Mouse (Mus musculus): ENCODE measurements around the gene Slc9a3r2.

The Slc9a3r2 gene

DNA sequence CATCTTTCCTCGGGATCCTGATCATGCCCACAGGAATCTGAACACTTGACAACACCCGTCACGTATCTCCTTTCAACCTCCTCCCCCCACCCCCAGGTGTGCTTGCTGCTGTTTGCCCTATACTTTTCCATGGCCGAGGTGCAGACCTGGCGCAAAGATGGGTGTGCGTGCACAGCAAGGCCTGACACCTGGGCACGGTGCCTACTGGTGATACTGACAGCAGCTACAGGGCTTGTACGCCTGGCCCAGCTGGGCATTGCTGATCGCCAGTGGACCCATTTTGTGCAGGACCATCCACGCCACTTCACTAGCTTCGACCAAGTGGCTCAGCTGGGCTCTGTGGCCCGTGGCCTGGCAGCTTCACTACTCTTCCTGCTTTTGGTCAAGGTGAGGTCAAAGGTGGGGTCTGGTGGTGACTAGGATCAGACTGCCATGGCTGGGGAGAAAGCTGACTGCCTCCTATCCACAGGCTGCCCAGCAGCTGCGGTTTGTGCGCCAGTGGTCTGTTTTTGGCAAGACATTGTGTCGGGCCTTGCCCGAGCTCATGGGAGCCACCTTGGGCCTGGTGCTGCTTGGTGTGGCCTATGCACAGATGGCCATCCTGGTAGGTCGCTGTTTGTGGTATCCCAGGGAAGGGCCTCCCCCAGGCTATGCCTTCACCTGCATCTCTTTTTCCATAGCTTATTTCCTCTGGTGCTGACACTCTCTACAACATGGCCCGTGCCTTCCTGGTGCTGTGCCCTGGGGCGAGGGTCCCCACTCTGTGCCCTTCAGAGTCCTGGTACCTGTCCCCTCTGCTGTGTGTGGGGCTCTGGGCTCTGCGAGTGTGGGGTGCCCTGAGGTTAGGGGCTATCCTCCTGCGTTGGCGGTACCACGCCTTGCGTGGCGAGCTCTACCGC is 55.9 kb downstream of the Slc9a3r2 start:
- no peak for DNase-seq (ENCODE audit: low spot score)

DNA sequence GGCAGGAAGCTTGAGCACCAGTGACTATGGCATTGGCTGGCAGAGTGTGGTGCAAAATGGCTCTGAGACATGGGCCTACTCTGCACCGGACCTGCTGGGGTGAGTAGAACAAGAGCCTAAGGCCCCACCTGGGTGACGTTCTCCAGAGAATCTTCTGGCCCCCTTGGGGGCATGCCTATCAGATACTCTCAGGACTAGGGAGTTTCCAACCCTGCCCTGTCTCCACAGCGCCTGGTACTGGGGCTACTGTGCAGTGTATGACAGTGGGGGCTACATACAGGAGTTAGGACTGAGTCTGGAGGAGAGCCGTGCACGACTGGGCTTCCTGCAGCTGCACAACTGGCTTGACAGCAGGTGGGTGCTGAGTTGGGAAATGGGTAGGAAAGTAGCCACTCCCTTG is 56.9 kb downstream of the Slc9a3r2 start:
- no peak for DNase-seq (ENCODE audit: low spot score)

DNA sequence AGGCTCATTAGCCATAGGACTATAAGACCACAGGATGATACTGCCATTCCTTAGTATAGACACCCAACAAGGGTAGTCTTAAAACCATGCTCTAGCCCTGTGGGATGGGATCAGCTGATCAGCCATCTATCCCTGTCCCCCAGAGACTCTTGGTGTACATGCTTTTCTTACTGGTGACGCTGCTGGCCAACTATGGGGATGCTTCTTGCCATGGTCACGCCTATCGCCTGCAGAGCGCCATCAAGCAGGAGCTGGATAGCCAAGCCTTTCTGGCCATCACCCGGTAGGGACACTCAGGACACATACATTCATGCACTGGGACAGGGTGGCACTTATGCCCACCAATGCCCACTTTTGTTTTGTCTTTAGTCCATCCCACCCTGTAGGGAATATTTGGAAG is 58.4 kb downstream of the Slc9a3r2 start:
- DNase-seq (ENCODE audit: low spot score): no peak

DNA sequence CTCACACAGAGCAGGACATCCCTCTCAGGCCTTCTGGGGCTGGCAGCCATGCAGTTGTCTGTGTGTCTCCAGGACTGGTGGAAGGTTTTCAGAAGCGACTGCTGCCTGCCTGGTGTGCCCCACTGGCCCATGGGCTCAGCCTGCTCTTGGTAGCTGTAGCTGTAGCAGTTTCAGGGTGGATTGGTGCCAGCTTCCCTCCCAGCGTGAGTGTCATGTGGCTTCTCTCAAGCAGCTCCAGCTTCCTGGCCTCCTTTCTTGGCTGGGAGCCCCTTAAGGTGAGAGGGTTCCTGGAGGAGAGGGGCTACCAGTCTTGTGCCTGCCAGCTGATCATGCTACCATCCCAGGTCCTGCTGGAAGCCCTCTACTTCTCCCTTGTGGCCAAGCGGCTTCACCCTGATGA is 59.2 kb downstream of the Slc9a3r2 start:
- no peak for DNase-seq (ENCODE audit: low spot score)

Measured in embryo, embryonic 10.5 days (tissue).